In the genomic region with DNA sequence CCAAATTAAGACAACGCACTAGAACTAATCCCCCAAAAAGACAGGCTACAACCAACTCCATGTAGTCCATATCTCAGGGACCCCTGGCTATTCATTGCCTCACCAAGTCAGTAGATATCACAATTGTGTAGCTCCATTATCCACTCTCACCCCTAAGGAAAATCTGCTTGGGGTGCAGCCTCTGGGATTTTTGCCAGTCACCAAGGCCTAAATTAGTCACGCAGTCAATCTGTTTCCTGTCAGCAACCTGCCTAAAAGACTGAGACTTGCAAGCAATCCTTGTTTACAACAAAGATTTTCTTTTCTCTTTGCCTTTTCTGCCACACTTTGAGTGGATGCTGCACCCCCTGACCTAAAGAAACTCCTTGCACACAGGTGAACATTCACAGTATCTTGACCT, we compare ENCODE assay signal across 11 mouse cellular contexts.
DNase-seq lines count a peak whose midpoint lies in the region; ATAC-seq lines count a peak whose summit lies in the region.
"Had no signal": no experiment of that assay in that cellular context is flagged by ENCODE, and none has a peak within 500 bp of the region (broad histone marks: within the 10 kb centered on the region; RNA-seq: fewer than 3 reads in every experiment).

No protein-coding gene starts in this region.

- intact Hi-C loops in gastrocnemius, postnatal 36 days (cut with DNase I) = no loop called here

- H3K27me3 ChIP-seq in forebrain, embryonic 16.5 days (replicated peaks; ENCODE audit: control insufficient read depth, insufficient read depth, low read length) = no peaks in the 10 kb centered on the region
- H3K27me3 ChIP-seq in forebrain, embryonic 12.5 days = 0 out of 2 replicates have a peak, but pooled peaks cover 4% of the 10 kb centered on the region
- H3K27me3 ChIP-seq: intestine, embryonic 15.5 days; neural tube, embryonic 15.5 days had no signal

- H3K4me3 ChIP-seq in forebrain, embryonic 16.5 days (replicated peaks; ENCODE audit: low read length) = no peak overlapping the region
- no peak overlapping the region for H3K4me3 ChIP-seq in forebrain, embryonic 12.5 days (replicated peaks)
- H3K4me3 ChIP-seq: intestine, embryonic 15.5 days; midbrain, embryonic 10.5 days; neural tube, embryonic 15.5 days had no signal

- 52% methylated on average over 2 of the region's 2 CpGs for WGBS in forebrain, embryonic 16.5 days
- WGBS in forebrain, embryonic 12.5 days = 85% methylated on average over 2 of the region's 2 CpGs

- DNase-seq in right cerebral cortex, adult 18-20 months = peak; percentile 56
- no peak for DNase-seq in right cerebral cortex, postnatal 36 days (ENCODE audit: low spot score in 2 of 2)
- DNase-seq in cerebellum, adult 9-11 months = peak; percentile 59
- no peak for DNase-seq in gastrocnemius, postnatal 36 days
- no peak for DNase-seq in thymus, postnatal 25 days

- H3K4me1 ChIP-seq in forebrain, embryonic 16.5 days (replicated peaks; ENCODE audit: control insufficient read depth, insufficient read depth, low read length) = peaks cover 15% of the 10 kb centered on the region
- no peaks in the 10 kb centered on the region; the same call in 1 of the 2 replicates for H3K4me1 ChIP-seq in forebrain, embryonic 12.5 days
- H3K4me1 ChIP-seq: intestine, embryonic 15.5 days; neural tube, embryonic 15.5 days had no signal

- H3K4me2 ChIP-seq in forebrain, embryonic 16.5 days (ENCODE audit: low read length) = no peak overlapping the region
- no peak overlapping the region for H3K4me2 ChIP-seq in forebrain, embryonic 12.5 days
- H3K4me2 ChIP-seq: intestine, embryonic 15.5 days; neural tube, embryonic 15.5 days had no signal

- H3K36me3 ChIP-seq in forebrain, embryonic 16.5 days (ENCODE audit: control insufficient read depth, insufficient read depth) = no peaks in the 10 kb centered on the region
- H3K36me3 ChIP-seq in forebrain, embryonic 12.5 days (replicated peaks) = no peaks in the 10 kb centered on the region
- H3K36me3 ChIP-seq: intestine, embryonic 15.5 days; midbrain, embryonic 10.5 days; neural tube, embryonic 15.5 days had no signal

- H3K27ac ChIP-seq in forebrain, embryonic 16.5 days (ENCODE audit: low read length) = peak overlapping the region; percentile 2
- H3K27ac ChIP-seq in forebrain, embryonic 12.5 days = no peak overlapping the region
- H3K27ac ChIP-seq: intestine, embryonic 15.5 days; kidney, postnatal 0 days; midbrain, embryonic 10.5 days; neural tube, embryonic 15.5 days had no signal

- ATAC-seq in forebrain, embryonic 16.5 days = no peak
- ATAC-seq in forebrain, embryonic 12.5 days (ENCODE audit: low FRiP score) = no peak
- ATAC-seq: intestine, embryonic 15.5 days had no signal

- no peak overlapping the region for H3K9ac ChIP-seq in forebrain, embryonic 16.5 days (replicated peaks; ENCODE audit: low read depth, low read length)
- H3K9ac ChIP-seq in forebrain, embryonic 12.5 days = no peak overlapping the region
- H3K9ac ChIP-seq: intestine, embryonic 15.5 days; neural tube, embryonic 15.5 days had no signal

- H3K9me3 ChIP-seq in forebrain, embryonic 16.5 days (ENCODE audit: control insufficient read depth, low read length) = no peaks in the 10 kb centered on the region
- H3K9me3 ChIP-seq in forebrain, embryonic 12.5 days = no peaks in the 10 kb centered on the region
- H3K9me3 ChIP-seq: intestine, embryonic 15.5 days; midbrain, embryonic 10.5 days; neural tube, embryonic 15.5 days had no signal

Comparison
In these comparisons a context has a peak if more than half of its experiments do, and no peak if none do; other contexts are left out.
1. DNase-seq: peak in right cerebral cortex, adult 18-20 months (single experiment) and cerebellum, adult 9-11 months (single experiment); none in right cerebral cortex, postnatal 36 days (0 of 2), gastrocnemius, postnatal 36 days (0 of 2) and thymus, postnatal 25 days (single experiment).